Mouse (Mus musculus): ENCODE measurements at regions not wholly inside any gene's neighbourhood (a gene's known extent, or its start where the extent isn't known, plus 50 kb on each side); places are given as distances from the start of the nearest gene placed in this dataset.

DNA sequence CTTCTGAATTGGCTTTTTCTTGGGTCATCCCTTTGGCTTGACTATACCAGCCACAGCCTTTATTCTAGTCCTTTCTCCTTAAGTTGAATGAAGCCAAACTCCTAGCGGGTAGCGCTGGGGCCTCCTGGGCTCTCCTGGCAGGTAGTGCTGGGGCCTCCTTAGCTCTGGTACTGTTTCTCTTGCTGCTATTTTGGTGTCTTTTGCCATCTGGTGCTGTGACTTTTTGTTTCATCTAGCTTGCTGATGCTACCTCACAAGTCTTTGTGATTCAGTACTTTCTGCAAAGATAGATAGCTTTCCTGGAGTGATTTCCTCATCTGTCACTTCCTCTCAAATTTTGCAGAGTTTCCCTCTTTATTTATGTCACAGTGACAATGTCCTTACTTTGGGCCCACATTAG, 90.1 kb downstream of the Tmem200c start:
- no peaks in the 10 kb centered on the region for H3K27me3 ChIP-seq (ENCODE audit: insufficient read depth, poor library complexity, severe bottlenecking)
- H3K36me3 ChIP-seq, result no peaks in the 10 kb centered on the region
- H3K9me3 ChIP-seq, result no peaks in the 10 kb centered on the region
- H3K4me3 ChIP-seq, result no peak overlapping the region
- H3K4me1 ChIP-seq (replicated peaks), result no peaks in the 10 kb centered on the region
- 95% methylated on average over 2 of the region's 2 CpGs for WGBS
- no peak for DNase-seq (ENCODE audit: low spot score)
- H3K27ac ChIP-seq, result no peak overlapping the region

DNA sequence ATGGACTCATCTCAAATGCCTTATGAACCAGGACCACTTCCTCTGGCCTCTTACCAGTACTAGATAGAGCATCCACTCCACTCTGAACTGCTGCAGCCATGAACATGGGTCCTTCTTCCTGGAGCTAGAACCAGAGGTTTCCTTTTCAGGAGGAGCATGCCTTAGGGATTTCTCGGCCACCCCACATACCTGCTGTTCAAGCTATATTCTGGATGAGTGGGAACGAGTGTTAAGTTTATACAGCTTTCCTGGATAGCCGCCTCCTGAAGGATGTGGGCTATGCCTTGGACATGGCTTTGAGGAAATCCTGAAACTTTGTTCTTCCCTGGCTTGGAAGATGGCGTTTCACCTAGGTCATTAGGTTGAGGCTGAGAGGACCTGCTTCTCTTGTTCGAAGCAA, 91.8 kb downstream of the Tmem200c start:
- no peak for DNase-seq (ENCODE audit: low spot score)
- Histone ChIP-seq H3K4me3 (no peak overlapping the region), H3K27me3 (ENCODE audit: insufficient read depth, poor library complexity, severe bottlenecking) (no peaks in the 10 kb centered on the region), H3K27ac (no peak overlapping the region), H3K9me3 (no peaks in the 10 kb centered on the region), H3K36me3 (no peaks in the 10 kb centered on the region), H3K4me1 (replicated peaks) (no peaks in the 10 kb centered on the region)
- WGBS, result 88% methylated on average over 5 of the region's 5 CpGs

DNA sequence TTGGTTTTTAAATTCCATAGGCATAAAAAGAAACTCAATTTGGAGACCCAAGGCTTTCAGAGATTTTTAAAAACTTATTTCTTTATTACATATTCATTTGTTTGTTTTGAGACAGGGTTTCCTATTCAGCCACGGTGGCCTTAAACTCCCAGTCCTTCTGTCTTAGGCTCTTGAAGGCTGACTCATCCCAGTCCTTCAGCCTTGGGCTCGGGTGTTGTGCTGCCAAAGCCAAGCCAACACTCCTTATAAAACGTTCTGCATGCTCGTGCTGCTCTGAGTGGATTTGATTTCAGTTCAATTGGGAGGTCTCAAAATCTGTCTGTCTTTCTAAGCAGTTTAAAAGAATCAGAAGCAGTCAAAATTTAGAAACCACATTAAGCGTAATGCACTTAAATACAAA, 96.8 kb downstream of the Tmem200c start:
- no peak for DNase-seq (ENCODE audit: low spot score)
- no peaks in the 10 kb centered on the region for H3K36me3 ChIP-seq
- WGBS, result 85% methylated on average over 5 of the region's 5 CpGs

DNA sequence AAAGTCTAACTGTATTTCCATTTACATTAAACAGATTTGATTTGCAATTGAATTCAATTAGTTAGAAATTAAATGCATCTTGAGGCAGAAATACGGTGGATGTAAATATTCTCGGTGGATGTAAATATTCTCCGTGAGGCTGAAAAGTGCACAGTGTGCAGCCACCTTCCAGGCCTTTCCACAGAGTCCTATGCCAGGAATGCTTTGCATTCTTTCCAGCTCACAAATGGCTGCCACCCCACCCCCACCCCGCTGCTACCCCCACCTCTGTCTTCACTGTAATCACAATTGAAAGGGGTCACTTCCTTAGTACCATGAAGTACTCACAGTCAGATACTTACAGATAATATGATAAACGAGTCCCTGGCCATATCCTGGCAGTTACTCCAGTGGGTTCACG, 101.0 kb downstream of the Tmem200c start:
- no peak for DNase-seq (ENCODE audit: low spot score)
- H3K4me3 ChIP-seq, result no peak overlapping the region
- WGBS, result 77% methylated on average over 6 of the region's 6 CpGs

More for the DNA sequence above, 96.8 kb downstream of the Tmem200c start:
- Histone ChIP-seq H3K27me3 (ENCODE audit: insufficient read depth, poor library complexity, severe bottlenecking) (no peaks in the 10 kb centered on the region), H3K9me3 (no peaks in the 10 kb centered on the region), H3K27ac (no peak overlapping the region), H3K4me3 (no peak overlapping the region), H3K4me1 (replicated peaks) (0 out of 2 replicates have a peak, but pooled peaks cover 4% of the 10 kb centered on the region)

DNA sequence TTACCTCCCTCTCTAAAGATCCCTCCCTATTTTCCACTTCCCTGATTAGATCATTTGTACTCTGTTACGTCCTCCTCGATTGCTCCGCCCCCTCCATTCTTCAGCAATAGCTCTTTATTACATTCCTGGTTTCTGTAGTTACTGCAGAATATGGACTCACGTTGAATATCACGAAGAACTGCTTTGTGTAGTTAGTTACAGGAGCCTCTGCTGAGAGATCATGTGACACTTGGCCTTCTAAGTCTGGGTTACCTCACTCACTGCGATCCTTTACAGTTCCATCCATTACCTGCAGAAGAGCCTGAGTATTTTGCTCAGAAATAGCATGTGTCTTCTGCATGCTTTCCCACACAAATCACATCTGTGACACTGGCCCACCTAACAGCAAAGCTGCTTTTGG, 102.3 kb downstream of the Tmem200c start:
- Histone ChIP-seq H3K4me3 (no peak overlapping the region), H3K36me3 (no peaks in the 10 kb centered on the region), H3K4me1 (replicated peaks) (0 out of 2 replicates have a peak, but pooled peaks cover 4% of the 10 kb centered on the region), H3K9me3 (no peaks in the 10 kb centered on the region), H3K27me3 (ENCODE audit: insufficient read depth, poor library complexity, severe bottlenecking) (no peaks in the 10 kb centered on the region), H3K27ac (no peak overlapping the region)
- 80% methylated on average over 6 of the region's 6 CpGs for WGBS
- no peak for DNase-seq (ENCODE audit: low spot score)

More for the DNA sequence above, 101.0 kb downstream of the Tmem200c start:
- Histone ChIP-seq H3K9me3 (no peaks in the 10 kb centered on the region), H3K27ac (no peak overlapping the region), H3K36me3 (no peaks in the 10 kb centered on the region), H3K4me1 (replicated peaks) (0 out of 2 replicates have a peak, but pooled peaks cover 4% of the 10 kb centered on the region), H3K27me3 (ENCODE audit: insufficient read depth, poor library complexity, severe bottlenecking) (no peaks in the 10 kb centered on the region)

DNA sequence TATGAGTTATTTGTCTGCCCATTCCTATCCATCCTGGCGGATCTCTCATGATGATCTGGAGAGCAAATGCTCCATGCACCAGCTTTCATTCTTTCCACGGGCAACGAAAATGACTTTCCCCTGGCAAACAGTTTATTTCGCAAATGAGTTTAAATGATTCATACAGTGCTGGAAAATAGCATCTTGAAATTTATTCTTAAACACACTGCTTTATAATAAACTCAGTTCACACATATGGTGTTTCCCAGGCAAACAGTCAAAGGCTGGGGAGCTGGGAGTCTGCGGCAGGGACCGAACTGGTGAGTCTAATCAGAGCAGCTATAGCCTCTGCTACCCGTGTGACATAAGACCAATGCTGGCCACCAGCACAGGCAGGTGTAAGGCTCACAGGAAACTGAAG, 106.8 kb downstream of the Tmem200c start:
- DNase-seq (ENCODE audit: low spot score), result no peak
- no peak overlapping the region for H3K27ac ChIP-seq
- H3K36me3 ChIP-seq, result no peaks in the 10 kb centered on the region
- H3K4me1 ChIP-seq (replicated peaks), result no peaks in the 10 kb centered on the region
- WGBS, result 93% methylated on average over 7 of the region's 7 CpGs
- no peaks in the 10 kb centered on the region for H3K9me3 ChIP-seq
- H3K27me3 ChIP-seq (ENCODE audit: insufficient read depth, poor library complexity, severe bottlenecking), result no peaks in the 10 kb centered on the region
- no peak overlapping the region for H3K4me3 ChIP-seq

DNA sequence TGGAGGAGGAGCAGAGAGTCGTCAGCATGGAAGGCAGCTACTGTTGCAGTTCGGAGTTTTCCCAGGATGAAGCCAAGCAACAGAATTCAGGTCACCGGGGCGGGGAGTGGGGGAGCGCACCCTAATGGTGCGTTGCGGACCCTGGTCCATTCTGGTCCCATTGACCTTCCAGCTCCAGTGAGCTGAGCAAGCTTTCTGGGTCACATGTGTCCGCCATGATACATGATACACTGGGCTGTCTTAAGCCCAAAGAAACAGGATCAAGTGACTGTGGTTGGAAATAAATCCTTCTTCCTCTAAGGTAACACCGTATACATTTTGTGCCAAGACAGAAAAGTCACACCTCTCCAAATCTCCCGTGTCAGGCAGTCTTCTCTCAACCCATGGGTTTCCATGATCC, 107.6 kb downstream of the Tmem200c start:
- Histone ChIP-seq H3K27me3 (ENCODE audit: insufficient read depth, poor library complexity, severe bottlenecking) (no peaks in the 10 kb centered on the region), H3K4me1 (replicated peaks) (no peaks in the 10 kb centered on the region), H3K36me3 (no peaks in the 10 kb centered on the region), H3K27ac (no peak overlapping the region), H3K9me3 (no peaks in the 10 kb centered on the region), H3K4me3 (no peak overlapping the region)
- 85% methylated on average over 10 of the region's 10 CpGs for WGBS
- no peak for DNase-seq (ENCODE audit: low spot score)

DNA sequence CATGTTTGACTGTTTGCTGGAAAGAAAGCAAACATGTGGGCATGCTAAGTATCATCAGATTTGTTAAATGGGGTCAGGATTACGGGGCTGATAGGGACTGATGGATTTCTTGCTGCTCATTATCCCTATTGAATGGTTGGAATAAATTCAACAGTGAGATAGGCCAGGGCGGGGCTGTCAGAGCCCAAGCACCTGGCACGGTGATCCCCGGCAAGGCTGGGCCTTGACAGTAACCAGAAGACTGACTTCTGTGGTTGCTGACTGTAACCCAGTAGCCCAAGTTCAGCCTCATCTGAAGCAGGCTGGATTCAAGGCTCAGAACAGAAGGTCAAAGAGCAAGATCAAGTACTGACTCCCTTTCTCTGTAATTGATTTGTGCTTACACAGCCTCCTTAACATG, 109.6 kb downstream of the Tmem200c start:
- no peaks in the 10 kb centered on the region for H3K4me1 ChIP-seq (replicated peaks)
- H3K4me3 ChIP-seq, result no peak overlapping the region
- no peak overlapping the region for H3K27ac ChIP-seq
- no peaks in the 10 kb centered on the region for H3K9me3 ChIP-seq
- H3K36me3 ChIP-seq, result no peaks in the 10 kb centered on the region
- 84% methylated on average over 4 of the region's 4 CpGs for WGBS
- H3K27me3 ChIP-seq (ENCODE audit: insufficient read depth, poor library complexity, severe bottlenecking), result no peaks in the 10 kb centered on the region
- DNase-seq (ENCODE audit: low spot score), result no peak

DNA sequence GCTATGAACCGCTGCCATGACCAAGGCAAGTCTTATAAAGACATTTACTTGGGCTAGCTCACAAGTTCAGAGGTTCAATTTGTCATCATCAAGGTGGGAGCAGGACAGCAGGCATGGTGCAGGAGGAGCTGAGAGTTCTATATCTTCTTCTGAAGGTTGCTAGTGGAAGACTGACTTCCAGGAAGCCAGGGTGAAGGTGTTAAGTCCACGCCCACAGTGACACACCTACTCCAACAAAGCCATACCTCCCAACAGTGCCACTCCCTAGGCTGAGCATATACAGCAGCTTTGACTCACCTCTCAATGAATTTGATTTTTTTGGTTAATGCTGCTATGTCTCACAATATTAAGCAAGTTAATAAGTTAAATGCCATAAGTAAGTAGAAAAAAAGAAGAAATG, 119.2 kb upstream of the Epb41l3 start:
- Histone ChIP-seq H3K36me3 (no peaks in the 10 kb centered on the region), H3K9me3 (no peaks in the 10 kb centered on the region), H3K27me3 (ENCODE audit: insufficient read depth, poor library complexity, severe bottlenecking) (no peaks in the 10 kb centered on the region), H3K4me1 (replicated peaks) (no peaks in the 10 kb centered on the region), H3K4me3 (no peak overlapping the region), H3K27ac (no peak overlapping the region)
- no peak for DNase-seq (ENCODE audit: low spot score)
- 96% methylated on average over 2 of the region's 2 CpGs for WGBS

DNA sequence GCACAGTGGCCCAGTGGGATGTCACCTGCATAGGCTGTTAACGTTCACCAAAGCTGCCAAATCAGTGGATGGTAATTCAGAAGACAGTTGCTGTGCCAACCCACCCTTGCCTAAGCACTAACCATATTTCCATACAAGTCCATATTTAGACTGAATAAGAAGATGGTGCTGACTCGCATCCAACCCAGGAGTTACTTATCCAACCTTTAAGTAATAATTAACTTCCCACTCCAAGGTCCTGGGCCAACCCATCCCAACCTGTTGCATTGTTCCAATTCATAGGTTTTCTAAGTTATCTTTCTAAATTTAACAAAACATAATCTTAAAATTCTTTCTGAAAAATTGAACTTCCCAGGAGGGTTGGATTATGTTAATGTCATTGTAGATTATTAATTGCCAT, 114.3 kb upstream of the Epb41l3 start:
- Histone ChIP-seq H3K36me3 (no peaks in the 10 kb centered on the region), H3K4me3 (no peak overlapping the region), H3K4me1 (replicated peaks) (no peaks in the 10 kb centered on the region), H3K27ac (no peak overlapping the region), H3K27me3 (ENCODE audit: insufficient read depth, poor library complexity, severe bottlenecking) (no peaks in the 10 kb centered on the region), H3K9me3 (no peaks in the 10 kb centered on the region)
- 87% methylated on average over 2 of the region's 2 CpGs for WGBS
- no peak for DNase-seq (ENCODE audit: low spot score)

DNA sequence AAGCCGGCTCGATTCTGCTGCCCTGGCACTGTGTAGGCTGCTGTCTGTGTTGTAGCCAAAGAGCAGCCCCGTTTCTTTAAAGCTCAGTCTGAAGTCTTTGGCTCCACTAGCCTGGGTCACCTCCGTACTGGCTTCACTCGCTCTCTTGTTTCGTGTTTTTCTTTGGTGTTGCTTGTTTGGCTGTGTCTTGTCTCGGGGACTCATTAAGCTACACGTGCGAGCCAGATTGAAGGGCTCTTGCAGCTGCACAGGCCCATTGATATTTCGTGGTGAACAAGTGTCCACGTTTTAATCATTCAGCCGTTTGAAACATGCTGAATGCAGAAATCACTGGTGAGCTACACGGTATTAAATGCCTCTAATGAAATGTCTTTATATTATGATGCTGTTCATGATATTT, 99.9 kb upstream of the Epb41l3 start:
- H3K27me3 ChIP-seq (ENCODE audit: insufficient read depth, poor library complexity, severe bottlenecking), result no peaks in the 10 kb centered on the region
- no peak for DNase-seq (ENCODE audit: low spot score)
- no peak overlapping the region for H3K4me3 ChIP-seq
- peaks cover 3% of the 10 kb centered on the region; the same call in 1 of the 2 replicates for H3K4me1 ChIP-seq (replicated peaks)
- no peak overlapping the region for H3K27ac ChIP-seq
- WGBS, result 77% methylated on average over 13 of the region's 13 CpGs
- no peaks in the 10 kb centered on the region for H3K36me3 ChIP-seq
- no peaks in the 10 kb centered on the region for H3K9me3 ChIP-seq

DNA sequence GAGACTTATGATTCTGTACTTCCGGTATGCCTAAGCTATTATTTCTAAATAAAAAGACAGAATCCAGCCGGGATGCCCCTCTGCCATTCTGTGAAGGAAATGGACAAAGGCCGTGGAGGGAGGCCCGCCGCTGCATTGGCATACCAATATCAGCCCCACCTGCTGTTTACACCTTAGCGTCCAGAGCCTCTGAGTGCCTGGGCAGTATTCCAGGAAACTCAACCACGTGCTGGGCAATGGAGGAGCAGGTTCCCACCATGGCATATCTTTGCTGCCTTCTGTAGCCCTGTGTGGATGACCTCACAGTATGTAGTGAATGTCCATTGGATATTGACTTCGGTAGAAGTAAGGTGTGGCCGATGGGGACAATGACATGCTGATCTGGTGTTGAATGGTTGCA, 97.3 kb upstream of the Epb41l3 start:
- Histone ChIP-seq H3K27me3 (ENCODE audit: insufficient read depth, poor library complexity, severe bottlenecking) (no peaks in the 10 kb centered on the region), H3K27ac (no peak overlapping the region), H3K36me3 (no peaks in the 10 kb centered on the region), H3K9me3 (no peaks in the 10 kb centered on the region), H3K4me1 (replicated peaks) (peaks cover 3% of the 10 kb centered on the region; the same call in 1 of the 2 replicates), H3K4me3 (no peak overlapping the region)
- WGBS, result 86% methylated on average over 9 of the region's 9 CpGs
- DNase-seq (ENCODE audit: low spot score), result no peak

DNA sequence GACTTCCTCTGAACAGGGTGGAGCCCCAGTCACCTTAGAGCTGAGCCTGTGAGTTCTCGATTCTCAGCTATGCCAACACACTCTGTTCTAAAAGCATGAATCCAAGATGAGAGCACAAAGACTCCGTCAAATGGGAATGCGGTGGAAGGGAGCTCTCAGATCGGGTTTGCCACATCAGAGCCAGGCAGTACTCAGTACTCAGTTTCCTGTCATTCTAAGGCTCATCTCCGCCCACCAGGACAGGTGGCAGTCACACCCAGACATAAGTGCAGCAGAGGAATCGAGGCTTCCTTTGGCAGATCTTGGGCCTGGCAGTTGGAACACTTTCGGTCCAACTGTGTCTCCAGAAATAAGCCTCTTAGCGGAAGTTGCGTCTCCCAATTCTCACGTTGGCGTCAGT, 94.4 kb upstream of the Epb41l3 start:
- Histone ChIP-seq H3K9me3 (no peaks in the 10 kb centered on the region), H3K36me3 (no peaks in the 10 kb centered on the region), H3K4me1 (replicated peaks) (no peaks in the 10 kb centered on the region), H3K27ac (no peak overlapping the region), H3K27me3 (ENCODE audit: insufficient read depth, poor library complexity, severe bottlenecking) (no peaks in the 10 kb centered on the region), H3K4me3 (no peak overlapping the region)
- DNase-seq (ENCODE audit: low spot score), result no peak
- 90% methylated on average over 11 of the region's 11 CpGs for WGBS

DNA sequence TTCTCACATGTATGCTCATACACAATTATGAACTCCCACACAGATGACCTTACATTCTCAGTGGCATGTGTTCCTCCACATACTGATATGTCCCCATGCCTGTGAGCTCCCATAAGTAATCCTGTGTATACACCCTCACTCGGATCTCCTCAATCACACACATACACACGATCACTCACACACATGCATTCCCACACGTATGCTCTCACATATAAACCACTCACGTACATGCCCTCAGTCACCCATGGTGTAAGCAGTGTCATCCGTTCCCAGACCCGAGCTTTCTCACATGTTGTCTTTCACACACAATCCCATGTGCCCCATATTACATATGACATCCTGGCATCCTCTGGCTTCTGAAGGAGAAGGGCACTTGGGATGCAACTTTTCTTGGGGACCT, 93.4 kb upstream of the Epb41l3 start:
- no peak overlapping the region for H3K4me3 ChIP-seq
- no peaks in the 10 kb centered on the region for H3K27me3 ChIP-seq (ENCODE audit: insufficient read depth, poor library complexity, severe bottlenecking)
- H3K4me1 ChIP-seq (replicated peaks), result no peaks in the 10 kb centered on the region
- H3K36me3 ChIP-seq, result no peaks in the 10 kb centered on the region
- DNase-seq (ENCODE audit: low spot score), result no peak
- no peak overlapping the region for H3K27ac ChIP-seq
- H3K9me3 ChIP-seq, result no peaks in the 10 kb centered on the region
- 93% methylated on average over 6 of the region's 6 CpGs for WGBS
